Mouse (Mus musculus) urinary bladder, postnatal 14 days (tissue): ENCODE data around the gene Gucd1.
A peak's percentile ranks its signal among the peaks of the same experiment; 100 is the strongest.

Source experiments
- DNase-seq: peaks from one replicate; pipeline ENCODE4 v3.0.0; 2021; ENCODE audit warnings: low spot score

Gucd1 gene

DNA sequence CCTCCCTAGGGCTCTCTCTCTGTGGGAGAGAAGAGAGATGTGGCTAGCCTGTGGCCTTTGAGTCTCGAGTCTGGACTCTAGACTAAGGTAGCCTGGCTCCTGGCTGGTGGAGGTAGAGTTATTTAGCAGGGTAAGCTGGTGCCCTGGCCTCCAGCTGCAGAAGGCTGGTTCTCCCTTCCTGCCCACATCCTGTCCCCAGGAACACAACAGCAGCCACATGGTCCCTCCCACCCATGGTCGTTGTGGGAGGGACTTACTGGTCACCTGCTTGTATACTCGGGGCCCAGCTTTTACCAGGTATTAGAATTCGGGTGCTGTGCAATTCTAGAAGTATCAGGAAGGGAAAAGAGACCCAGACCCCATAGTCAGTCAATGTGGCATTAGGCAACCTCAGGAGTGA is 197.5 kb downstream of the Gucd1 start:
- DNase-seq = no peak

DNA sequence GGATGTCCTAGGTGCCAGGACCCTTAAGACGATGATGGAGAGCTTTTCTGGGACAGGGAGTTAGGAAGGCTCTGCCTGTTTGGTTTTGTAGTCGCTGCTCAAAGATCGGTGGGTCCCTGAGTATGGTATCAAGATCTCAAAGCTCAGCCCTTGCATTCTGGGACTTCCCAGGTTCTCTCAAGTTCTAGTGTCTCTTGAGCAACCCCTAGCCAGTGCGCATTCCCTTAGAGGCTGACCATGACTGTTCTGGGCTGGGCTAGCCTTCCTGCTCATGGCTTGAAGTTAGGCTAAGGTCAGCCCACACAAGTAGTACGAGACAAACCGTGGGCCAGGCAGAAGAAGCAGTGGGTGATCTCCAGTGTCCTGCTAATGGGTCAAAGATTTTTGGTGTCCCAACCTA is 199.6 kb downstream of the Gucd1 start:
- no peak for DNase-seq

DNA sequence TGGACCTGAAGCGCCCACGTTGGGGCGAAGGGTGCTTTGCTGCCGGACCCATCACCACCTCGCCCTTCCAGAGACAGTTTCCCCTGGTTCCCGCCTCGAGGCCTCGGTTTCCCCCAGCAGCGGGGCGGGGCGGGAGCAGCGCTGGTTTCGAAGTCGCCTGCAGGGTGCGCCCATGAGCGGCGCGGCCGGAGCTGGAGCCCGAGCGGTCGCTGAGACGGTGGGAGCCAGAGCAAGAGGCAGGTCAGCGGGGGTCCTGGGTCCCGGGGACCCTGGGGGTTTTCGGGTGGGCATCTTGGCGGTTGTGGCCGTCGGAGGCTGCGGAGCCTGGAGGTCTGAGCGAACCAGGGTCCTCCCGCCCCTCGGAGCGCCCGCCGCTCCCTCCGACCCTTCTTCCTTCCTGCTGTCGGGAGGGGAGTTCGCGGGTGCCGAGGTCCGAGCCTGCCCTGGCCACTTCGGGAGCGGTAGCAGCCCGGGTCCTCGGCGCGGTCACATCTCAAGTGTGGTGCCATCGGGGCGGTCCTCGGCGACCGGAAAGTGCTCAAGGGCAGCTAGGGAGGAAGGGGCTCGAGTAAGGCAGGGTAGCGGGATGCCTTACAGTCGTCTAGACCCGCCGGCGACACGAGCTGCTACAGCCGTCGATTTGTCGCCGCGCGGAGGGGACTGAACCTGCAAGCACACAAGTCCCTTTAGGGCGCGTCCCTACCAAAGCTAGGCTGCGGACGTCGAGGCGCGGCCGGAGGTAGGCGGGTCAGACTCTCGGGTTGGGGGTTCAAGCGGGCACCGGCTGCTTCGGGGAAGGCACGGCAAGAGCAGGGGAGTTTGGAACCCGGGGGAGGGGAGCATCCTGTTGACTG is 200.6 kb downstream of the Gucd1 start:
- DNase-seq = peak; percentile 70

DNA sequence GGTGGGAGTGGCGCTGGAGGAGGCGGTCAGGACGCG is 201.1 kb downstream of the Gucd1 start, which contains the start of gene Adora2a:
Adora2a (plus strand) TSS at position 6 of the 36 bp plus-strand sequence.
- no peak for DNase-seq

DNA sequence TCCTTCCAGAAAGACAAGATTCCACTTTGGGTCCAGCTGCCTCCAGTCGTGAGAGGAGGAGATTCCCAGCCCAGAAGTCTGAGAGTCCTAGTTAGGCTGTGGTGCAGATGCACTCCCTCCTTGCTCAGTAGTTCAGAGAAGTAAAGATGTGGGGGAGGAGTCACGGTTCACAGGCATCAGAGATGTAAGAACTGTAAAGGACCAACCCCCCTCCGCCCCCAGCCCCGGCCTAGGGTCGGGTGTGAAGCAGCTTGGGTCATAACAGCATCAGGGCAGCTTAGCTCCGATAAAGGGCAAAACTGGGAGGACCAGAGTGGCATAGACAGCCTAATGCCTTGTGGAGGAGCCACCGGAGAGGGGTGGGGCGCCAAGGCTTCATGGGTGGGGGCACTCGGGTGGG is 201.3 kb downstream of the Gucd1 start:
- DNase-seq = no peak

DNA sequence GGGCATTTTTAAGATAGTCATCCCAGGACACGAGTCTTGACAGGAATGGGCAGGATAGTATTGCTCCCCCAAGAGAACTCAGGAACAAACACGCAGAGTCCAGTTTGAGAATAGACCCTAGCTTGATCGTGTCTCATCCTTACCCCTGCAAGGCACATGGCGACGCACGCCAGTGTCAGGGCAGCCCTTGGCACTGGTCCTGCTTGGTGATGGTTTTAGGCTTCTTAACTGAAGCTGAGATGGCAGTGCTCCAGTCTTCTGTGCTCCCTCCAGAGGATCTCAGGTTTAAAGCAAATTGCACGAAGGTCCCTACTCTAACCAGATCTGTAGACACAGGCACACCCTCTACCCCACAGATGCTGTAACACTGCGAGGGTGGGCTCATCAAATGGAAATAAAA is 202.0 kb downstream of the Gucd1 start:
- DNase-seq = no peak

DNA sequence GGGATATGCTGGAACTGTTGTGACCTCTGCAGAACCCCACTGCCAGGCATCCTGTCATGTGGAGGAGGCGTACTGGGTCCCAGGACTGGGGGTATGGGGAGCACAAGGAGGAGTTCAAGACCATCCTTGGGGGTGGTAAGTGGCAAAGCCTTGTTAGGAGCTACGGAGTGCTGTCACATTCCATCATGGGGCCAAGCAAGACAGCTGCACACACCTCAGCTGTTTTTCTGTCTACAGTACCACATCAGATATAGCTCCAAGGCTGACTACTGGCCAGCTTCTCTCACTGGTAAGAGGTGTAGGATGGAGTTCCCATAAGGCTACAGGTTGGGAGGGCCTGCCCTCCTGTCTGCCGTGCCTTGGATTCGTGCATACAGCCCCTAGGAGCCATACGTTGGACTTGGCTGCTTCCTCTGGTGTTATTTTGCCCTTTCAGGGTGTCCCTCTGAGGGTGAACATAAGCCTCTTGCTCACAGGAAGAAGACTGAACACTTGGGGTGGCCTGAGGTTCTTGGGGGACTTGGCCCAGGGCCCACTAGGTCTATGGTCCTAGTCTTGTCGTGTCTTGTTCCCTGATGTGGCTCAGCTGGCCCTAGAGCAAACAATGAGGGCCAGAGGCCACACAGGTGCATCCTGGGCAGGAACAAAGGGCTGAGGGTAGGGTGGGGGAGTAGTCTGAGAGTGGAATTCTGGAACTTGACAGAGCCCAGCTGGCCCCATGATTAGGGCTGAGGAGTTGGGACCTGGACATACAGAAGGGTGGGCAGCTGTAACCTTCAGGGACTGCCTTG is 203.4 kb downstream of the Gucd1 start:
- peak; percentile 37 for DNase-seq

DNA sequence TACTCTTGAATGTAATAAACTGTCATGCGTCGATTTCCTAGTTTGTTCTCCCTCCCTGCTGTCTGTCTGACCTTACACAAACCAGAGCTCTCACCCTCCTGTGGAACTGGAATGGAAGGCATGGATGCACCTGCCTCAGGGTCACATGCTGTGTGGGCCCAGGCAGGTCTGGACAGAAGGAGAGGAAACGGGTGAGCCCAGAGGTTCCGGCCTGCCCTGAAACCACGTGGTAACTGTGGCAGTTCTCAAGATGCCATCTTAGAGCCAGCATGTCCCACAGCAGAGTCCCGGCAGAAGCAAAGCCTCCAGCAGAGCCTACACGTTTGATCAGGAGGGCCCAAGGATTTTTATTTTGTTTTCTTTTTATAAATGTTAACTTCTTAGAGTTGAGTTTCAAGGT is 205.4 kb downstream of the Gucd1 start:
- DNase-seq = peak; percentile 31

DNA sequence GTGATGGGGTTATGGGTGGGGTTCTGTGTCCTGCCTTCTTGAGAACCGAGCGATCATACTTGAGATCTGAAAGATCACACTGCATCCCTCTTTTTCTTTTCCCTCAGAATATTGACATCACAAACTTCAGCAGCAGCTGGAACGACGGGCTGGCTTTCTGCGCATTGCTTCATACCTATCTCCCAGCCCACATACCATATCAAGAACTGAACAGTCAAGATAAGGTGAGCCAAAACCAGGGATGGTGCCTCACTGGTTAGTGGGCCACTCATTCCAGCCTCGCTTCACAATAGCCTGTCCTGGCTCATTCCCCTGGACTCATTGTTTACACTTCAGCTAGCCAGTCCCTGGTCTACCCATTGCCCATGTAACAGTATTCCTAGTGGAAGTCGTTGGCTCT is 210.6 kb downstream of the Gucd1 start:
- DNase-seq = no peak

DNA sequence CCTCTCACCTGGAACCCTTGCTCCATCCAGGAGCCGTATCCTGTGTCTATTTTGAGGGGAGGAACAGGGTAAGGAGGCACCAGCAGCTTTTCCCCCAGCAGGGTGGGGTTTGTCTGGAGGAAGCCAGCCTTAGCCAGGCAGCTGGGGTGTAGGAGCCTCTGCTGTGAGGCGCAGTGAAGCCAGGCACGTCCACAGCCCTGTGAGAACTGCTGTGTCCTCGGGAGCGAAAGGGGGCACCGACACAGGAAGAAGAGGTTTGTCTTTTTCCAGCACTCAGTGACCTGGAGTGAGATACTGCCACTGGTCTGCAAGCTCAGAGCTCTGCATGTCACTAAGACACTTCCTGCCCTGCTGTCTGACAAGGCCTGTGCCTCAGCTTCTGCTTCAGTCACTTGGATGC is 213.4 kb downstream of the Gucd1 start:
- no peak for DNase-seq

DNA sequence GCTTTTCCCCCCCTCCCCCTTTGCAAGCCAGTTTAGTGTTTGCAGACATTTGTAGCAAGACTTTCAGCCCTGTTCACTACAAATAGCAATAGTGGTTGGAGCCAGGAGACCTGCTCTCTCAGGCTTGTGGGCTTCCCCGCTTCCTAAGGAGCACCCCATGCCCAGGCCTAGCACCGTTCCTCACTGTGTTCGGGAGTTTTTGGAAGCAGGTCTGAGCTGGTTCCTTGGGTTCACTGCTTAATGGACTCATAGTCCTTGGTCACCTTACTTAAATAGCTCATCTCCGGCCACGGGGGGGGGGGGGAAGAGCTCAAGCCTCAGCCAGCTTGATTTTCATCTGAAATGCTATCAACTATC is 213.7 kb downstream of the Gucd1 start:
- DNase-seq = no peak

DNA sequence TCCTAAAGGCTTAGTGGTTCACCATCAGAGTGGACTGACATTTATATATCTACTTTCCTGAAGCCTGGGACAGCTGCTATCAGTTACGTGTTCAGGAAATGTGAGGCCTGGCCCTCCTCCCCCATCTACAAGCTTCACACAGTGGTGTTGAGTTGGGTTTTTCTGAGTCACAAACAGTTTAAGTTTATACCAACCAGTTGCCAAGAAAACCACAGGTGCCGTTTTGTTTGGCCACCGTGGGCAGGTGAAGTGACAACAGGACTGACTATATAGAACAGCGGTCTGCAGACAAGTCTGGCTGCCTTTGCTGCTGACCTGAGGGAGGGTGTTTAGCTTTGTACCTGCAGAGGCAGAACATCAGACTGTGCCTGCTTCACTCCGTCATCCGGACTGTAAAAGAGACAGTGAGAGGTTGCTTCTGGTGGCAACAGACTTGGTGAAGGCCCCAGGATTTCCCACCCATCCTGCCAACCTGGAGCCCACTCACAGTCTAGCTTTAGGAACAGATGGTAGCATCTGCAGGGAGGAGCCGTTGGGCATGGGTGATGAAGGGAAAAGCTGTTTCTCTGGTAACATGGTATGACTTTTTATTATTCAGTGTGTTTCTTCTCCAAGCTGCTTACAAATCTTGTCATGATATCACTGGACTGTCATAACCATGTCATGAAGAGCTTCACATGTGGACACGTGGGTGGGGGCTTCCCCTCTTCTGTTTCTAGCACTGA is 214.3 kb downstream of the Gucd1 start:
- DNase-seq = no peak

DNA sequence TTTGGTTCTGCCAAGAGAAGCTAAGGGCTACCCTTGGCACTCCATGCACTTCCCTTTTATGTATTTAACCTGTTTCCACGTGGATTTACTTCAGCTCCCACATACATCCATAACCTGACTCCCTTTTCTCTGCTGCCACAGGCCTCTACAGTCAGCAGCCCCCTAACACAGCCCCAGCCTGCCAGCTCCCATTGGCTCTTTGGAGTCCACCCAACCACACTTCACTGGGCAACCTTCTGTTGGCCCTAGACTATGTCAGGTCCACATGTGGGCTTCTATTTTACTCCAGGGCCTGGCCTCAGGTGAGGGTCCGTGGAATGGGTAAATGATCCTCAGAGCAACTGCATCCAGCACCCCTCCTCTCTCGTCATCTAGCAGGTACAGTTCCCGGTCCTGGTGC is 215.2 kb downstream of the Gucd1 start:
- no peak for DNase-seq

DNA sequence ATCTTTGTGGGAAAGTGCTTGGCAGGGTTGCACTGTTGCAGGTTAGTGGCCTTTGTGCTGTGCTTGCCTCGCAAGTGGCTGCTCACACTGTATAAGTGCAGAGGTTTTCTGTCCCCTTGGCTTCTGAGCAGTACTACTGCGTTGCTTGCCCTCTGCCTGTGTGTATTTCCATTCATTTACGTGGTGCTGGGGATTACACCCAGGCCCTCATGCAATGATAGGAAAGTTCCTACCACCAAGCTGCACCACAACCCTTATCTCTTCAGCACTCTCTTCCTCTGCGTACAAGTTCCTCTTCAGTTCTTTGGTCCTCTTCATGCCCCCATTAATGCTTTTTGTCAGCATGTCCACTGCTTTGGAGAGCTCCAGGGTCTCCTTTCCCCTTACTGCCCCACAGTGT is 215.8 kb downstream of the Gucd1 start:
- DNase-seq = no peak

DNA sequence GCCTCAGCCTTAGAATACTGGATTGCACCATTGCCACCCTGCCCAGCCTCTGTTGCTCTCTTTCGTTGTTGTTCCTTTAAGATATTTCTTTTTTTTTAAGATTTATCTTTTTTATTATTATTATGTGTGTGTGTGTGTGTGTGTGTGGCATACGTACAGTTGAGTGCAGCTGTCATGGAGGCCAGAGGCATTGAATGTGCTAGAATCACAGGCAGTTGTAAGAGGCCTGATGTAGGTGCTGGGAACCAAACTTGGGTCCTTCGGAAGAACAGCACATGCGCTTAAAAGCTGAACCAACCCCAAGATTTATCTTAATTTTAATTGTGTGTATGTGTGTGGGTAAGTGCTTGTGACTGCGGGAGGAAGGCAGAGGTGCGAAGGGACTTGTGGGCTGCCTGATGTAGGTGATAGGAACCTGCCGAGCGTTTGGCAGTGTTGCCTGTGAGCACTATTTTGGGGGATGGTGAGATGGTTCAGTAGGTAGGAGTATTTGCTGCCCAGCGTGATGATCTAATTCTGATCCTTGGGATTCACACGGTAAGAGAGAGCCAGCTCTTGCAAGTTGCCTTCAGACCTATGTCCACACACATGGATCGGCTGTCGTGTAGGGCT is 216.5 kb downstream of the Gucd1 start:
- DNase-seq = no peak
